Mouse (Mus musculus) forebrain, embryonic 14.5 days (tissue): Measurements from ENCODE around the gene Mtmr11. TPM values are rescaled to one million over a fixed set of nuclear protein-coding genes. Genes with fewer than 3 reads are reported as not detected.

ENCODE experiments used
- ATAC-seq: fragments of 200-750 bp; cut with Nextera tagmentation; 2 replicates; pipeline ENCODE4 v1.8.0; 2017; ENCODE audit warnings: mild to moderate bottlenecking, moderate library complexity
- DNase-seq: peaks from one replicate; pipeline ENCODE4 v3.0.0-alpha.2; 2015; ENCODE audit warnings: low spot score
- H3K27ac ChIP-seq: fragments of 300-500 bp; sonication (generic); 2 replicates; pipeline ENCODE4 v1.5.1; 2014; ENCODE audit warnings: low read depth, mild to moderate bottlenecking, control low read depth, low read length, moderate library complexity
- H3K27me3 ChIP-seq: fragments of 300-500 bp; sonication (generic); replicated peaks from 2 replicates; pipeline ENCODE4 v1.6.1; 2014; ENCODE audit warnings: low read length, control low read depth, mixed read lengths; ENCODE audit not compliant: control insufficient read depth, insufficient read depth
- H3K36me3 ChIP-seq: fragments of 300-500 bp; sonication (generic); 2 replicates; pipeline ENCODE4 v1.6.1; 2014; ENCODE audit warnings: low read length, control low read depth; ENCODE audit not compliant: control insufficient read depth, insufficient read depth
- H3K4me1 ChIP-seq: fragments of 300-500 bp; sonication (generic); 2 replicates; pipeline ENCODE4 v1.6.1; 2014; ENCODE audit warnings: antibody characterized with exemption, low read length, control low read depth; ENCODE audit not compliant: control insufficient read depth, insufficient read depth
- H3K4me2 ChIP-seq: fragments of 300-500 bp; sonication (generic); 2 replicates; pipeline ENCODE4 v1.6.1; 2014; ENCODE audit warnings: mild to moderate bottlenecking, control low read depth, low read length
- H3K4me3 ChIP-seq: fragments of 300-500 bp; sonication (generic); 2 replicates; pipeline ENCODE4 v1.5.1; 2014; ENCODE audit warnings: low read depth, low read length, control low read depth
- H3K9ac ChIP-seq: fragments of 300-500 bp; sonication (generic); 2 replicates; pipeline ENCODE4 v1.6.1; 2014; ENCODE audit warnings: mild to moderate bottlenecking, low read length, control low read depth, moderate library complexity
- H3K9me3 ChIP-seq: fragments of 300-500 bp; sonication (generic); replicated peaks from 2 replicates; pipeline ENCODE4 v1.6.1; 2016; ENCODE audit warnings: low read length, control low read depth, mixed read lengths; ENCODE audit not compliant: control insufficient read depth
- WGBS: fragments of 180-500 bp; shearing (Covaris S2); extraction: QIAGEN DNeasy Blood & Tissue Kit; methylation state at CpG from one replicate; pipeline ENCODE4 v1.1.7; 2014; 5-methylcytosine and 5-hydroxymethylcytosine counted together
- polyA plus RNA-seq: library from polyadenylated mRNA; unstranded; fragments of >200 nt; fragmentation: Nextera tagmentation; extraction: Ambion mirVana; gene quantifications from 2 replicates; pipeline ENCODE4 v1.2.1, GENCODE M21; 2014

Mtmr11 gene
- 7.0 and 7.9 TPM in 2 replicates for polyA plus RNA-seq

- H3K4me1 ChIP-seq, result peaks cover 12% of the 10 kb centered on the region
- H3K4me3 ChIP-seq, result peak within 1 kb of the TSS; percentile 29
- DNase-seq, result peak; percentile 61
- WGBS, result 11% methylated on average over 16 of the region's 16 CpGs
- ATAC-seq, result peak; percentile 43; the same call in 1 of the 2 replicates
- H3K27me3 ChIP-seq, result no peaks in the 10 kb centered on the region
- peak within 1 kb of the TSS; percentile 48; the same call in 1 of the 2 replicates for H3K27ac ChIP-seq
- H3K9me3 ChIP-seq, result no peaks in the 10 kb centered on the region
- H3K4me2 ChIP-seq, result peak within 1 kb of the TSS; percentile 69
- peak within 1 kb of the TSS; percentile 54 for H3K9ac ChIP-seq
- no peaks in the 10 kb centered on the region for H3K36me3 ChIP-seq
Measured at GRCm38 (mm10) chr3:96161869-96162840, at the start of gene Mtmr11. Gene Mtmr11 (plus strand): TSS chr3:96162004.

- WGBS, result 71% methylated on average over 3 of the region's 3 CpGs
Measured at GRCm38 (mm10) chr3:96113251-96113650, 48.6 kb upstream of the Mtmr11 start.

GRCm38 (mm10) chr3:96118142-96118541 is 43.7 kb upstream of the Mtmr11 start:
- Histone ChIP-seq H3K36me3 (no peaks in the 10 kb centered on the region), H3K4me1 (no peaks in the 10 kb centered on the region), H3K9ac (no peak overlapping the region), H3K27me3 (no peaks in the 10 kb centered on the region), H3K4me2 (no peak overlapping the region), H3K4me3 (no peak overlapping the region), H3K9me3 (no peaks in the 10 kb centered on the region), H3K27ac (no peak overlapping the region)
- 65% methylated on average over 2 of the region's 2 CpGs for WGBS
- no peak for ATAC-seq
- no peak for DNase-seq

More at GRCm38 (mm10) chr3:96113251-96113650, 48.6 kb upstream of the Mtmr11 start:
- 0 out of 2 replicates have a peak, but pooled peaks cover 3% of the 10 kb centered on the region for H3K36me3 ChIP-seq
- no peak overlapping the region for H3K4me3 ChIP-seq
- no peak overlapping the region for H3K9ac ChIP-seq
- DNase-seq, result no peak
- H3K4me1 ChIP-seq, result no peaks in the 10 kb centered on the region
- no peak overlapping the region for H3K27ac ChIP-seq
- H3K27me3 ChIP-seq, result no peaks in the 10 kb centered on the region
- H3K9me3 ChIP-seq, result no peaks in the 10 kb centered on the region
- H3K4me2 ChIP-seq, result no peak overlapping the region
- no peak for ATAC-seq

GRCm38 (mm10) chr3:96118702-96119101 is 43.1 kb upstream of the Mtmr11 start:
- Histone ChIP-seq H3K27ac (no peak overlapping the region), H3K4me2 (no peak overlapping the region), H3K27me3 (no peaks in the 10 kb centered on the region), H3K9me3 (no peaks in the 10 kb centered on the region), H3K9ac (no peak overlapping the region), H3K36me3 (no peaks in the 10 kb centered on the region), H3K4me3 (no peak overlapping the region), H3K4me1 (no peaks in the 10 kb centered on the region)
- DNase-seq (no peak), ATAC-seq (no peak)
- 97% methylated on average over 2 of the region's 2 CpGs for WGBS

- DNase-seq (no peak), ATAC-seq (no peak)
- Histone ChIP-seq H3K9ac (no peak overlapping the region), H3K36me3 (no peaks in the 10 kb centered on the region), H3K27ac (no peak overlapping the region), H3K4me1 (no peaks in the 10 kb centered on the region), H3K4me2 (no peak overlapping the region), H3K27me3 (no peaks in the 10 kb centered on the region), H3K4me3 (no peak overlapping the region), H3K9me3 (no peaks in the 10 kb centered on the region)
- WGBS, result 88% methylated on average over 5 of the region's 5 CpGs
Measured at GRCm38 (mm10) chr3:96124235-96124634, 37.6 kb upstream of the Mtmr11 start.

GRCm38 (mm10) chr3:96128128-96128527 is 33.7 kb upstream of the Mtmr11 start:
- no peak overlapping the region for H3K4me2 ChIP-seq
- H3K36me3 ChIP-seq, result no peaks in the 10 kb centered on the region
- H3K9ac ChIP-seq, result no peak overlapping the region
- ATAC-seq (no peak), DNase-seq (no peak)
- no peaks in the 10 kb centered on the region for H3K4me1 ChIP-seq
- H3K4me3 ChIP-seq, result no peak overlapping the region
- H3K27ac ChIP-seq, result no peak overlapping the region
- H3K9me3 ChIP-seq, result no peaks in the 10 kb centered on the region
- no peaks in the 10 kb centered on the region for H3K27me3 ChIP-seq

GRCm38 (mm10) chr3:96132478-96132877 is 29.3 kb upstream of the Mtmr11 start:
- Histone ChIP-seq H3K36me3 (peaks cover 8% of the 10 kb centered on the region; the same call in 1 of the 2 replicates), H3K4me3 (no peak overlapping the region), H3K9ac (no peak overlapping the region), H3K27me3 (no peaks in the 10 kb centered on the region), H3K4me2 (no peak overlapping the region), H3K4me1 (no peaks in the 10 kb centered on the region), H3K27ac (no peak overlapping the region), H3K9me3 (no peaks in the 10 kb centered on the region)
- WGBS, result 74% methylated on average over 3 of the region's 3 CpGs
- ATAC-seq, result no peak
- DNase-seq, result no peak

- H3K4me2 ChIP-seq, result no peak overlapping the region
- 78% methylated on average over 11 of the region's 11 CpGs for WGBS
- no peak for DNase-seq
Measured at GRCm38 (mm10) chr3:96133327-96133905, 28.4 kb upstream of the Mtmr11 start.

GRCm38 (mm10) chr3:96135011-96135410 is 26.8 kb upstream of the Mtmr11 start:
- 81% methylated on average over 3 of the region's 3 CpGs for WGBS

More at GRCm38 (mm10) chr3:96133327-96133905, 28.4 kb upstream of the Mtmr11 start:
- no peaks in the 10 kb centered on the region for H3K4me1 ChIP-seq
- no peak overlapping the region for H3K4me3 ChIP-seq
- no peak overlapping the region for H3K9ac ChIP-seq
- no peaks in the 10 kb centered on the region for H3K27me3 ChIP-seq
- H3K9me3 ChIP-seq, result no peaks in the 10 kb centered on the region
- H3K36me3 ChIP-seq, result peaks cover 8% of the 10 kb centered on the region; the same call in 1 of the 2 replicates
- no peak overlapping the region for H3K27ac ChIP-seq
- no peak for ATAC-seq

More at GRCm38 (mm10) chr3:96135011-96135410, 26.8 kb upstream of the Mtmr11 start:
- ATAC-seq (no peak), DNase-seq (no peak)
- H3K36me3 ChIP-seq, result peaks cover 13% of the 10 kb centered on the region; the same call in 1 of the 2 replicates
- no peak overlapping the region for H3K9ac ChIP-seq
- no peaks in the 10 kb centered on the region for H3K4me1 ChIP-seq
- H3K27me3 ChIP-seq, result no peaks in the 10 kb centered on the region
- no peak overlapping the region for H3K4me2 ChIP-seq
- no peak overlapping the region for H3K4me3 ChIP-seq
- no peak overlapping the region for H3K27ac ChIP-seq
- H3K9me3 ChIP-seq, result no peaks in the 10 kb centered on the region
